Mouse (Mus musculus): ENCODE measurements at regions not wholly inside any gene's neighbourhood (a gene's known extent, or its start where the extent isn't known, plus 50 kb on each side); places are given as distances from the start of the nearest gene placed in this dataset.

GRCm38 (mm10) chr3:70145728-70146127 is 138.3 kb downstream of the Otol1 start:
- TF ChIP-seq CTCF (conservative IDR thresholded peaks at IDR 0.05; ENCODE audit: insufficient read depth, insufficient read length, low read depth, low read length) (no peak), POLR2A (IDR thresholded peaks at IDR 0.05; ENCODE audit: low read depth, low read length) (no peak)

Data from kidney, adult 2 months (tissue).